Mouse (Mus musculus) lung, postnatal 14 days (tissue): Measurements from ENCODE around the gene Rbpjl.

Experiments used
- DNase-seq: peaks from one replicate; pipeline ENCODE4 v3.0.0; 2021

Rbpjl gene

DNA sequence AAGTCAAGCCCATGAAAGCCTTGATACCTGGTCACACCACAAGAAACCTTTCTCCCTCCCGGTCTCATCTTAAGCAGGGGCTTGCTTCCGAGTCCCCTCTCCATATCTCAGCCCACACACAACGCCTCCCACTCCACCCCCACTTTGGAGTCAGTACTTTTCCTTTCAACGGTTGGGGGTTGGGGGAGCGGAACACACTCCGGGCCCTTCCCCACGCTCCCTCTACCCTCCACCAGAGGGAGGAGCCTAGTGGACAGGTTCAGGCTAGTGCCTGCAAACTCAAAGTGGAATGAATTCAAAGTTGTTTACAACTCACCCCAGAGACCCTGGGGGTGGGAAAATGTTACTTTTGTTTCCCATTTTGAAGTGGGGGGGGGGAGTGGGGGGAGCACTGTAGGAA is 27.8 kb downstream of the Rbpjl start:
- DNase-seq, result no peak

- peak; percentile 58 for DNase-seq
Observed at GRCm38 (mm10) chr2:164431676-164432465, 28.9 kb downstream of the Rbpjl start.

DNA sequence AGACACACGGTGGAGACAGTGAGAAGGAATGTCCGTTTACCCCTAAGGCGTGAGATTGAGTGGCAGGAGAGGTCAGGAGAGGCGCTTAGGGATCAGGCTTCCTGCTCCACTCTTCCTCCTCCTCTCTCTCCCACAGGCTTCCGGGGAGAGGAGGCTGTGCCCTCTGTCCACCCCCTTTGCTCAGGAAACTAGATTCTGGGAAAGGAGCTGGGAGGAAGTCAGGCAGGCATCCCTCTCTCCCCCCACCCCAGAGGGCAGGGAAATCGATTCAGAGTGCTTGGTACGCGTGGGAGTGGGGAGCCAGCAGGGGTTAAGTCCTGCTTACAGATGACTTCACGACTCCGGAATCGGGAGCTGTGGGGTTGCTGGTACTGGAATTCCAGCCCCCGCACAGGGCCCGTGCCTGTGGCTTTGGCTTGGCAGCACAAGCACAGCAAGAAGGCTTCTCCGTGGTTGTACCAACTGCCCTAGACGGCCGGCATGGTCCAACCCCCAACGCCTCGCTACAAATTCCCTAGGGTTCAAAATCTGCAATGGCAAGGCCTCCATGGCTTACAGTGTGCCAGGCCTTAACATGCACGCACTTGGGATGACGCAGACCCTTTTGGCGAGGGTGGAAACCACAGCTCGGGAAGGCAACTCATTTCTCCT is 29.7 kb downstream of the Rbpjl start:
- no peak for DNase-seq

- no peak for DNase-seq
Observed at GRCm38 (mm10) chr2:164433278-164433895, 30.4 kb downstream of the Rbpjl start.

GRCm38 (mm10) chr2:164434681-164435080 is 31.7 kb downstream of the Rbpjl start:
- DNase-seq, result no peak

DNA sequence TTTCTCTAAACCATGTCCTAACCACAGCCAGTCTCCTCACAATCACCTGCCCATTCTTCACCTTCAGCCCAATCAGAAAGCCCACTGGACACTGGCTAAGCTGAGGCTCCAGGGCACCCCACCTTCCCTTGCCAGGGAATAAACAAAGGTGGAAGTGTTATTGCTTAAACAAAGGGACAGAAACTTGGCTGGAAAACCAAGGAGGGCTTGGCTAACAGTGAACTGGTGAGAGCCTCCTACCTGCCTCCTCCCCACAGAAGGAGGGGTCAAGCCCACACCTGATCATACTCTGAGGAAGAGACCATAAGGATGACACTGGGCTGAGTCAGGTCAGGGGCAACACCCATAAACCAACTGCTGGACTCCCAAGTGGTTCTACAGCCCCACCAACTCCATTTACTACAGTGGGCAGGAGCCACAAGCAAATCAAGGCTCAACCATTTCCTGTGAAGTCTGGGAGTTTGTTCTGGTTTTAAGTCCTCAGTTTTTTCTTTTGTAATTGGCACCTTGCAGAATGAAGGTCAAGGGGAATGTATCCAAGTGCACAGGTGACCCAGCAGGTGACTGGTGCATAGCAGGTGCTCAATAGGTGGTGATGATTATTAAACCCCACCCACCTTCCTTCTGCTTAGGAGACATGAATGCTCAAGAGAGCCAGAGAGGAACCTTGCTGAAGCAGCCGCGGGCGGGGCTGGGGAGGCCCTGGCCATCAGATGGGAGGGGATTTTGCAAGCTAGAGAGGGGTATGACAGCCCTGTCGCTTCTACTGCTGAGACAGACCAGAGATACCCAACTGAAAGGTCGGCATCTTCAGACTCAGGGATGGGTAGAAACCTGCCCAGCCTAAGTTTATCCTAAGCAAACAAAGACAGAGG is 32.5 kb downstream of the Rbpjl start:
- no peak for DNase-seq

DNA sequence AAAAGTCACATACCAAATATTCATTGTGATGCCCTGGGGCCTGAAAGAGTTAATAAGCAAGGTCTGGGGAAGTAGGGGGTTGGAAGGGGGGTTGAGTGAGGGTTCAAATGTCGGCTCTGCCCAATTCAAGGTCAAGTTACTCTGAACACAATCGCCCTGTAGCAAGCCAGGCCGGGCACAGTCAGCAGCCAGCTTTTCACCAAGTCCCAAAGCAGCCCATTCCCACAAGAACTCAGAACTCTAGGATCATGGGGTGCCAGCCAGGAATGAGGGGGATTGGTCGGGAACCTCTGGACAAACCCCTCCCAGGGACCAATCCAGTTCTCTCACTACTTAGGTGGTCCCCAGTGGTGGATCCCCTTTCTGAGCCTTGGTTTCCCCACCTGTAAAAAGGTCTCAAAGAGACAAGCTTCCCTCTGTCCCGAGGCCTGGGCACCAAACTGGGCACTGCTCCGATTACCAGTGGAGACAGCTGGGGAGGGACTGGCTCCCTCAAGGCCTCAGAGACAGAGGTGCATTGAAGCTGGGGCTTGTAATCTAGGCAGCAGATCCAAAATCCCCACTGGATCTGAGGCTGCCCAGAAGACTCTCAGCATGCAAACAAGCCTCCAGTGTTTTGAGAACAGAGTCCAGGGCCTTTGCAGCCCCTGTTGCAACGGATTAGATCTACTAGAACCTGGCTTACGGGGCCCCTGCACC is 33.4 kb downstream of the Rbpjl start:
- DNase-seq, result no peak

- DNase-seq, result no peak
Observed at GRCm38 (mm10) chr2:164436961-164437360, 34.0 kb downstream of the Rbpjl start.

GRCm38 (mm10) chr2:164437710-164438109 is 34.8 kb downstream of the Rbpjl start:
- DNase-seq, result no peak

DNA sequence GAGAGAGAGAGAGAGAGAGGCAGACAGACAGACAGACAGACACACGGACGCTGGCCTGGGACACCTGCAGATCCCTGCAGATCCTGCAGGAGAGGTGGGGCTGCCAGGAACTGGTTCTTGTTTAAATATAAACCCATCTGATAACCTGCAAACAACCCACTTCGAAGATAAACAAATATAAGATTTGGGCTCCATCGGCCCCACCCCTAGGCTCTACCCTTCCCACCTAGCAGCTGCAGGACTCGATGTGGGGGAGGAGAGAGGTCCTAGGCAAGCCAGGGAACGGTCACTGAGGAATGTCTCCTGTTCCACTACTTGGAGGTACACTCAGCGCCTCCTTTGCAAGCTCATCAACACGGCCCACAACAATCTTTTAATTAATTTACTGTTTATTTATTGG is 35.3 kb downstream of the Rbpjl start:
- DNase-seq, result no peak

- no peak for DNase-seq
Observed at GRCm38 (mm10) chr2:164439001-164439421, 36.1 kb downstream of the Rbpjl start.

GRCm38 (mm10) chr2:164440314-164440713 is 37.4 kb downstream of the Rbpjl start:
- peak; percentile 72 for DNase-seq

DNA sequence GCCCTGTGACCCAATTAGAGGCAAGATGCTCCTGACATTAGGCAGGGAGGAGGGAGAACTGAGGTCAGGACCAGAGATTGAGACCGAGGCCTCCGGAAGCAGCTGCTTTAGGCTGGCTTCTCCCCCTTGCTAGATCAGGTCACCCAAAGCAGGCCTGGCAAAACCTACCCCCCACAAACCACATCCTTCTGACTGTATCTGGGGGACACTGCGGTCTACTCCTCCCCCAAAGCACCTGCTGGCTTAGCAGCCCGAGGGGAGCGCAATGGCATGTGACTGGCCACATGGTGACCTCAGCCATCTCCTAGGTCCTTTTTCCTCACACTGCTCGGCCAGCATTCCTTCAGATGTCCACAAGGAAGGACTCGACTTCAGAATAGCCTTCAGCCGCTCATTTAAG is 38.2 kb downstream of the Rbpjl start:
- no peak for DNase-seq

GRCm38 (mm10) chr2:164441731-164442130 is 38.8 kb downstream of the Rbpjl start:
- DNase-seq, result no peak

- peak; percentile 63 for DNase-seq
Observed at GRCm38 (mm10) chr2:164442315-164443050, 39.5 kb downstream of the Rbpjl start.

- peak; percentile 91 for DNase-seq
Observed at GRCm38 (mm10) chr2:164443051-164443437, 40.1 kb downstream of the Rbpjl start.

DNA sequence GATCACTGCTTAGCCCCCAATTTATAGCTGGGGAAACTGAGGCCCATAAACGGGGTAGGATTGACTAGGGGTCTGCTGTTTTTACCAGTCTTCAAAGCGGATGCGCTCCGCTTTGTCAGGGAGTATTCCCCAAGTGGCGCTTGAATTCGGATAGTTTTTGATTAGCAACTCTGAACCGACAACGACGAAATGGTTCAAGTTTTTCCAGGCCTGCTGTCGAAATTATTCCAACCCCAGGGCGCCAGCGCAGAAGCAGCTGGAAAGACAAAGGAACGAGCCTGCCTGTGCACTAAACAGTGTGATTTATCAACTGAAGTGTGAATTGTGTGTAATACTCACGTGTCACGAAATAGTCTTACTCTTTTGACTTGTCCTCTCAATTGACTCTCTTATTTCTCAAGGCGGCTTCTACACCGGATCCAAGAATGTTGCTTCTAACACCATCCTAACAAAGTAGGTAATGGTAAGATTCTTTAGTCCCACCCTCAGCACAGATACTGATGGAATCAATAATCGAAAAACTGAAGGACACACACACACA is 40.6 kb downstream of the Rbpjl start, which contains the start of gene Sdc4:
TSS of gene Sdc4 (minus strand) at position 428 of the 541 bp plus-strand sequence.
- DNase-seq, result no peak

- DNase-seq, result no peak
Observed at GRCm38 (mm10) chr2:164444701-164445100, 41.8 kb downstream of the Rbpjl start.

DNA sequence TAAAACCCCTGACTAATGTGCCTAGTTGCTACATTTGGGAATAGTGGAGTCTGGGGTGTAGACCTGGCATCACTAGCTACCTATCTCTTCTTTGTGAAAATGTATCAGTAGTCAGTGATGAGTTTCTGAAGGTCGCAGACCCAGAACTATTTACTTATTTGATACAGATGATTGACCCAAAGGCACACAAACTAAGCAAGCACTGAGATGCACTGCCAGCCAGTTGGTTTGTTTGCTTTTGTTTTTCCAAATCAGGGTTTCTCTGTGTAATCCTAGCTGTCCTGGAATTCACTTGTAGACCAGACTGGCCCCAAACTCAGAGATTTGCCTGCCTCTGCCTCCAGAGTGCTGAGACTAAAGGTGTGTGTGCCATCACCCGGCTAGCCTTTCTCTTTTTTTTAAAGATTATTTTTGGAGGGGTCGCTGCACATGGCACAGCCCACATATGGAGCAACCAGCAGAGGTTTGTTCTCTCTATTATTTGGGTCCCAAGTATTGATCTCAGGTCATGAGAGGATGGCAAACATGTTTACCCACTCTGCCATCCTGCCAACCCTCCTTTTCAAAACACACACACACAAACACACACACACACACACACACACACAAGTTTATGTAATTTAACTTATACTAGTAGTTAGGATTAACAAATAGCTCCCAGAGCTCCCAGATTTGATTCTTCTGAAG is 42.6 kb downstream of the Rbpjl start:
- DNase-seq, result no peak

DNA sequence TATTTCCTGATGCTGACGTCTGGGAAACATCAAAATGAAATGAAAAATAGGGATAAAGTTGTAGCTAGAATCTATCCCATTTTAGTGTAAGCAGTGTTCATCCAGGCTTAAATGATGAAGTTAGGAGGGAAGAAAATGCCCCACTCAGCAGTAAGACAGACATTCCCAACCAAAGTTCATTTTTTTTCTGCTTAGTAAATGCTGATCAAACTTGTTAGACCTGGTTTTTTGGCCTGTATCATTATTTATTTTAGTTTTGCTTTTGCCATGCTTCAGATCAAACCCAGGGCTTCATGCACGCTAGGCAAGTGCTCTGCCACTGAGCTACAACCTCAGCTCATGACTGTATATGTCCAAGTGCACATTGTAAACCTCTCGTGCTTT is 43.1 kb downstream of the Rbpjl start:
- DNase-seq, result no peak

DNA sequence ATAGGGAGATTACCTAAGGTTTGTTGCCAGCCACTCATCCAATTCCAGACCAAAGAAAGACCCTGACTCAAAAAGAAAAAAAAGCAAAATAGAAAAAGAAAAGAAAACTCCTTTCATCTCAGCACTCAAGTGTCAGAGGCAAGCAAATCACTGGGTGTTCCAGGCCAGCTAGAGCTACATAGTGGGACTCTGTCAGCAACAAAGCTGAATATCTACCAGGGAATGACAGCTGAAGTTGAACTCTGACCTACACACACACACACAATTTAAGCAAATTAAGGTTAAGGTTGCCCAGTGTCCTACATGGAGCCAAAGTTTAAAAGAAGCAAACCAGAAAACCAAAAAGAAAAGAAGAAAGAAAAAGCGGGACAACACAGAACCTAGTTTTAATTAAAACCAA is 45.2 kb downstream of the Rbpjl start:
- no peak for DNase-seq
